Mouse (Mus musculus) mouse embryonic stem cell (cell line): ENCODE data around the gene Ago3.

ENCODE experiments used
- in situ Hi-C, 2 experiments: fragments of 300-500 bp; cut with MboI; formaldehyde crosslinking; loops; 1 replicate in 1 of 2; 3 replicates in 1 of 2; pipeline ENCODE4 v1.14.3; 2019 to 2020; ENCODE audit warnings: low sequenced_read_pairs in 2 of 2, low pct_unique_long_range_greater_than_20kb in 1 of 2, mixed read lengths in 1 of 2; ENCODE audit not compliant: unreplicated experiment in 1 of 2

The Ago3 gene

DNA sequence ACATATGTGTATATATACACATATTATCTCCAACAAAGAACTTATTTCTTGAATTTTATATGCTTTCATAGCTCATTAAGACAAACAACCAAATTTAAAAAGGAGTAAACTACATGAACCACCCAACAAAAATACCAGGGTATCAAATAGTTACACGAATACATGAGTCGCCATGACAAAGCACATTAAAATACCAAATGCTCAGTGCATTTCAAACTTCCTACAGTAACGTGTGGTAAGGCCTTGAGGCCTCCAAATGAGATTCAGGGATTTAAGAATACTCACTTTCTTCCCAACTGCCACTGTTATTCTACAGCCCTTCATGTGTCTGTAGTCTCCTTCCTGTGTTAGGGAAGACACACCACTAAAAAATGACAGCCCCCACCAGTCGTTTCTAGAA is 2.4 kb upstream of the Ago3 start:
- in situ Hi-C loops: no loop called here

DNA sequence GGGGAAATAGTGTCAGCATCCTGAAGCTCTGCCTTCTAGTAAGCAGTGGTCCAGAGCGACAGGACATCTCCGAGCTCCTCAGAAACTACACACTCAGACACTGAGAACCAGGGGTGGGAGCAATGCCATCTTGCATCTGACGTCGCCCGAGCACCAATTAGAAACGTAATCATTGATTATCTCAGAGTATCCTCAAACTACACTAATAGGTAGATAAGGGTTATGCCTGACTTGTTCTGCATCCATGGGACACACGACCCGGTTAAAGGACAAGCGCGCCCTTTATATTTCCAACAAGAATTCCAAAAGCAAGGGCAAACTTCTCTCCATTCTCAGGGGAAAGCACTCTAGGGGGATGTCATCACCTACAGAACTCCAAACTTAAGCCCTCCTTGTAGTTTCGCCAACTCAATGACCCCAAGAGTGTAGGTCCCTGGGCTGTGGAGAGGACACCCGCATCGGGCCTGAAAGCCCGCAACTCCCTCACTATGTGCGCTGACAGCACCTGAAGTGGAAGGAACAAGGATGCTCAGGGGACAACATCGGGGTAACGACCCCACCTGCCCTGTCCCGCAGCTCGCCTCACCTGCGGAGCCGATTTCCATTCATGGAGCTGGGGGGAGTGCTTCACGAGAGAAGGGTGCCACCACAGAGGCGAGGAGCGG is 542 bp downstream of the Ago3 start:
- in situ Hi-C loops: no loop called here

DNA sequence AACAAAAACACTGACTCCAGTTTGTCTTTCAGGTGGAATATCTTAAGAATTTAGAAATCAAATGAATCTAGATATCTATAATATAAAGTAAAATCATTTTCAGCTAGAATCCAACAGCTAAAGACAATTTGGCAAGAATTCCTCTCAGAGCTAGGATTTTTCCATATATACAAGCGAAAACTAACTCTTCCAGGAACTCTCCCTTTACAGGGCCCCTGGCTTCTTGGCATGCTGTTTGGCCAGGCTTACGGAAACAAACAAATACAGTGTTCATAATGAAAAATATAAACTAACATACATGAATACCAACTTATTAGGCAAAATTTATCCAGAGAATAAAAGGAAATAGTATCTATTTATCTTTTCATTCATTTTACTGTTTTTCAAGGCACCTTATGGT is 5.5 kb downstream of the Ago3 start:
- in situ Hi-C loops: no loop called here

DNA sequence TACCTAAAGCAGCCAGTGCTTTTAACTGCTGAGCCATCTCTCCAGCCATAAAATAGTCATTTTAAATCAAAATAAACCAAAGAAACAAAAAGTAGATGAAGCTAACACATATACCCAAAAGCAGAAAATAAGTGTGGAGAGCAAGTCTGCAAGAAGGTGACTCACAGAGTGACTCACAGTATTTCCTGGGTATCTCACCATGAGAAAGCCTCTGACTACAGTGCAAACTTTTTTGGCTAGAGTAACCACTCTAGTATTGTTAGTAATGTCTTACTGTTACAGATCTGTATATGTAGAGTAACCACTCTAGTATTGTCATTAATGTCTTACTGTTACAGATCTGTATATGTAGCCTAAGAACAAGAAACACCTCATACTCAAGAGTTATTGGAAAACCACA is 13.6 kb downstream of the Ago3 start:
- in situ Hi-C loops: no loop called here

DNA sequence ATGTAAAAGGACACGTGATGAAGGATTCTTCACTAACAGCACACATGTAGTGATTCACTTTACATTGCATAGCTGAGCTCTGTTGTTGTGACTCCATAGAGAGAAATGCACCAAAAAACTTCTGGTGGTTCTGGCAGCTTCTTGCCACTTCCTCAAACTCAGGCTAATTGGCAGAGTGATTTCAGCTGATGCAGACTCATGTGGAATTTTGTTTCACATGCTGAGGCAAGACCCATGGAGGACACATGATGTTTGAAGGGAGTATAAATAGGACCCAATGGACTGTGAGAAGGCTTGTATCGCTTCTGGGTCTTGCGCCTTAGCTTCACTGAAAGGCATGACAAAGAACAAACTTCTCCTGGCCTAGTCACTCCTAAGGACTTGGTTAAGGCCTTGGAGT is 16.8 kb downstream of the Ago3 start:
- in situ Hi-C loops: no loop called here

DNA sequence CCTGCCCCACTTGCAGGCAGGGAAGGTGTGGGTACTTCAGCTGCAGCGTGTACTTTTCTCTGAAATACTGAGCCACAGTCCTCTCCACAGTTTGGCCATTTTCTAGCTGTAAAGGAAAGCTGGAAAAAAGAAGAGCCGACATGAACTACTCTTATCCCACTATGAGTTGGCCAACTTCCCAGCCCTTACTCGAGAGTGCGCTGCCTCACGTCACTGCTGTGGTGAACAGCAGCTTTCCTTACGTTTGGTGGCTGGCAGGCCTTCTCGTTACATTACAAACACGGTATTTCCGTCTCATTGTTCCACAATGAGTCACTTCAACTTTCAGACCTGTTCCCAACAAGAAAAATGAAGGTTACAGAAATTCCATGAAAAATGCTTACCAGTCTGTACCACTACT is 57.9 kb downstream of the Ago3 start:
- in situ Hi-C loops: no loop called here

DNA sequence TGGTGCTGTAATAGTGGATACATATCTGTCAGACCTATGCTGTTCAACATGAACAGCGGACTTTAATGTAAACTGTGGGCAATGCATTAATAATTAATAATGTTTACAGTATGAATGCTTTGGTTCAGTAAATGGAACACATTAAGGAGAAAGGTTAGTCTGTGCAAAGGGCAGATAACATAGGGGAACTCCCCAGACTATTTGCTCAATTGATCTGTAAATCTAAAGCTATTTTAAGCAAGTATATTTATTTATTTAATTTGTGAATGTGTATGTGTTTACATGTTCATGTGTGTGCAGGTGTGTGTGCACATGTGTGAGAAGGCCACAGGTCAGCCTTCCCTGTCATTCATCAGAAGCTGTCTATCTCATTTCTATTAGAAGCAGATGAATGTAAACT is 69.3 kb downstream of the Ago3 start:
- in situ Hi-C loops: no loop called here

DNA sequence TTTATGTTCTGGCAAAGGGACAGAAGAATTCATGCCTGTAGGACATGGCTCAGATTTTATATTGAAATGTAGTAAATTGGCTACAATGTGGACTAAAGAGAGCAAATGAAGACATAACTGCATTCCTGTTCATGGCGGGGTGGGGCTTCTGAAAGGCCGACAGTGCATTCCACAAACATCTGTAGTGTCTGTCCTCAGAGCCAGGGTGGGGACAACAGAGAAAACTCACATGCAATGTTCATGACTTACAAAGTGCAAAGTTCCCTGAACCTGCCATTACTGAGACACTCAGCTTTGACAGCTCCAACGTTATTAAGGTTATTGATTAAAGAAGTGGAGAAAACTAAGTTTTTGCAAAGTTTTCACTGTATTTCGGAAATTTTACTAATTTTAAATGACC is 85.9 kb downstream of the Ago3 start:
- in situ Hi-C loops: no loop called here

DNA sequence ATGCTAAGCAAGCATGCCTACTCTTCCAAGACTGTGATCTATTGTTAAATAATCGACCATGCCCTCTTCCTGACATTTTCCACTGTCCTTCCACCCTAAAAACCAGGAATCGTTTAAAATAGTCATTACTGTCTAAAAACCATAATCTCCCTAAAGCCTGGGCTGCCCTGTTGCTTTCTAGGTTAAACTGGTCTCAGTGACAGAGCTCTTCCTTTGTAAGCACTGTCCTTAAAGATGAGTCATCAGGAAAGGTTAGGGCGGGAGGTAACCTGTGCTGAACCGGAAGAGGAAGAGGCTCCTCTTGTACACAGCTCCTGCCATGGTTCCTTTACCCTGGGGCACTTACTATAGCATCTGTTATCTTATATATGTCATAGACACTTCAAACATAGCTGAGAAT is 89.9 kb downstream of the Ago3 start:
- in situ Hi-C loops: no loop called here

DNA sequence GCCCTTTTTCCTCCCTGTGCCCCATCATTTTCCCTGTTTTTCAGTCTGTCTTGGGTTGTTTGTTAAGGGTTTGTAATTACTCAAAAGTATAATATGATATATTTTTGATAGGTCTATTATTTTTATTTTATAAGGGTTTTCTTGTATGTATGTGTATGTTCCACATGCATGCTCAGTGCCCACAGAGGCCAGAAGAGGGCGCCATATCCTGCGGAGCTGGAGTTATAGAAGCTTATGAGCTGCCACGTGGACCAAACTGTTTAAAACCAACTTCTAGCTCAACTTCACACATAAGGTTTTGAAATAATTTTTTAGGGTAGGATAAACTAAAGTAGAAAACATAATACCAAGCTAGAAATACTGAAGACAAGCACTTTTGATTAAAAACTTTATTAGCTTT is 97.0 kb downstream of the Ago3 start:
- in situ Hi-C loops: loop anchor here (5.0 kb wide), 2 partner anchors 190 to 195 kb away; no protein-coding TSS in a partner anchor

DNA sequence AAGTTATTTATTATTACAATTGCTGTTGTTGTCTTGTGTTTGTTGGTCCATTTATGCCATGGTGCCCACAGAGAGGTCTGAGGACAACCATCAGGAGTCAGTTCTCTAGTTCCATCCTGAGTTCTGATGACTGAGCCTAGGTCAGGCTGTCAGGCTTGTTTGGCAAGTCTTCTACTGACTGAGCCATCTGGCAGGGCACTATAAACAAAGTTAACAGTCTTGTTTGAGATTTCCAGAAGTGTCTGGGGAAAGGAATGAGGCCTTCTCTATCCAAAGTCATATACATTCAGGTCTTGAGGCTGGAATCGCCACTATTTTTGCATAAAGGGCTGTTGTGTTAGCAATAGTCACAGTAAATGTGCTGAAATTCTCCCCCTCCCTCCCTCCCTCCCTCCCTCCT is 97.6 kb downstream of the Ago3 start:
- in situ Hi-C loops: loop anchor here (5.0 kb wide), 2 partner anchors 191 to 196 kb away; no protein-coding TSS in a partner anchor

DNA sequence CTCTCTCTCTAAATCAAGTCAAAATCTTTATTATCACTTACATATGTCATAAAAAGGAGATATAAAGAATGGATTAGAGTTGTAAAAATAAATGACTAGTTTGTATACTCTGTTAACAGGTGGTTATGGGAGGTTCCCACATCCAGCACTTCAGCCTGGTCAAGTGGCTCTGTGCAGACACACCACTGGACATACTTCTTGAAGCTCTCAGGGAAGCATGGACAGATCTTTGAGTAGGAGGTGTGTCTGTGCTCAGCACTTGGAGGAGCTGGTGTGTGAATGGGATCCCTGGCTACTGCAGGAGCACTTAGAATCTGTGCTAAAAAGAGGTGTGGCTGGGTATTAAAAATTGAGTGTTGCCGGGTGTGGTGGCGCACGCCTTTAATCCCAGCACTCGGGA is 99.1 kb downstream of the Ago3 start:
- in situ Hi-C loops: loop anchor here (5.0 kb wide), 2 partner anchors 192 to 197 kb away; no protein-coding TSS in a partner anchor

DNA sequence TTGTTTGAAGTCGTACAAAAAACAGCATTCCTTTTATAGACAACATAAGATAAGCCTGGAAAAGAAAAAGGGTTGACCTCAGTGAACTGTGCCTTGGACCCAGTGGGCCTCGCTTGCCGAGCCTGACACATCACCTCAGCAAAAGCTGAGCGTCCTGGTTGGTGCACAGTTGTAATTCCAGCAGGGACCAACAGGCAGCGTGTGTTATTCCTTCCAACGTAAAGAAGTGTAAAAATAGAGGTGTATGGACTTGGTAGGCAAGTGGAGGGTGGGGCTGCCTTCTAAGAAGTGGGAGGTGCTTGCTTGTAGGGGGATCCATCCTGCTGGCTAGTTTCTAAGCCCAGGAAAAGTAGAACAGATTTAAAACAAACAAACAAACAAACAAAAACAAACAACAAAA is 103.3 kb downstream of the Ago3 start:
- in situ Hi-C loops: no loop called here

DNA sequence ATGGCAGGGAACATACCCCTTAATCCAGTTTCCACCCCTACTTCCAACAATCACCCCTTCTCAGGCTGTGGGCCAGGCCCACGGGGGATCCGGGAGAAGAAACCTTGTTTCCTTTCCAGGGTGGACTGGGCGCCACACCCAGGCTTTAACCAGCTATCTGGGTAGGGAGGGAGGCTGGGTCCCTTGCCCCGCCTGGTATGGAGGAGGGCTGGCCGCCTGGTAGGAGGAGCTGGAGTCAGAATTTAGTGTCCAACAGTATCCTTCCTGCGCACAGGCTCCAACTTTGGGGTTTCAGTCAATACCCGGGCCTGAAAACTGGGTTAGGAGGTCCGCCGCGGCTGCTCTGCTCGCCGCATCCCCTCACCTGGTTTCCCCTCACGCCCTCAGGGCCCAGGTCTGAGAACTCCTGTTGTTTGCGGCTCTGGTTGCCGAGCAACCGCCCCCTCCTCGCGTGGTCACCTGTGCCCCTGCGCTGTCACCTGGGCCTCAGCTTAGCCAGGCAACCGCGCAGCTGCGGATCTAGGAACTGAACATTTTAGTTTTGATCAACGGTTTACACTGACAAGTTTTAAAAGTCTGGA is 104.0 kb downstream of the Ago3 start, which contains the start of gene Tekt2:
TSS of gene Tekt2 (minus strand) at position 408 of the 581 bp plus-strand sequence.
- in situ Hi-C loops: no loop called here

DNA sequence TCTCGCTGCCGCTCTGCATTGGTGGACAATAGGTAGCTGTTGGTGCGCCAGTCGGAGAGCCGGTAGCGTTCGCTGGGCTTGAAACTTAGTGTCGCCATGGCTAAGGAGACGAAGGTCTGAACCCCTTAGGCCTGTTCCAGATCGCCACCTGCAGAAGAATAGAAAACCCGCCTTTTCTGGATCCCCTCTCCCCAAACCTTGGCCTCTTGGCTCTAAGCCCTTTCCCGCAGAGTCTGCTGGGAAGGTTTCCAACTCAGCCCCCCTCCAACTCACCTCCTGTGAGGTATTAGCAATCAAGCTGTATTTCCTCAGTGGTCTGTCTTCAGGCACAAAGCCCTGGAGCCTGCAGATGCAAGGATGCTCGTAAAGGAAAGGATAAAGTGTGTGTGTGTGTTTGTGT is 104.5 kb downstream of the Ago3 start:
- in situ Hi-C loops: no loop called here

DNA sequence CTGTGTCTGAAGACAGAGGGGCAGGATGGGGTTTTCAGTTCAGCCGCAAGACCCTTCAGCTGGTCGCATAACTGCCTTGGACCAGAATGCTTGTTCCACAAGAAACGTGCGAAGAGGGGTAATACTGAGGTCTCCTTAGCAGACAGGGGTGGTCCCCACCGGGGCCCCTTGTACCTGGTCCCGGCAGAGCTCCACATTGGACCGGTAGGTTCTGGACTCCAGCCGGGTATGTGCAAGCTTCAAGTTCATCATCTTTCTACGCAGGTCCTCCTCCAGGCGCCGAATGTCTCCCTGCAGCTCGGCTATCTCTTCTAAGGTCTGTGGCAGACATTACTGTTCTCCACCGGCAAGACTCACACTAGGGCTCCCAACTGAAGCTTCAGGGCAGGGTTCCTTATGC is 106.7 kb downstream of the Ago3 start:
- in situ Hi-C loops: no loop called here

DNA sequence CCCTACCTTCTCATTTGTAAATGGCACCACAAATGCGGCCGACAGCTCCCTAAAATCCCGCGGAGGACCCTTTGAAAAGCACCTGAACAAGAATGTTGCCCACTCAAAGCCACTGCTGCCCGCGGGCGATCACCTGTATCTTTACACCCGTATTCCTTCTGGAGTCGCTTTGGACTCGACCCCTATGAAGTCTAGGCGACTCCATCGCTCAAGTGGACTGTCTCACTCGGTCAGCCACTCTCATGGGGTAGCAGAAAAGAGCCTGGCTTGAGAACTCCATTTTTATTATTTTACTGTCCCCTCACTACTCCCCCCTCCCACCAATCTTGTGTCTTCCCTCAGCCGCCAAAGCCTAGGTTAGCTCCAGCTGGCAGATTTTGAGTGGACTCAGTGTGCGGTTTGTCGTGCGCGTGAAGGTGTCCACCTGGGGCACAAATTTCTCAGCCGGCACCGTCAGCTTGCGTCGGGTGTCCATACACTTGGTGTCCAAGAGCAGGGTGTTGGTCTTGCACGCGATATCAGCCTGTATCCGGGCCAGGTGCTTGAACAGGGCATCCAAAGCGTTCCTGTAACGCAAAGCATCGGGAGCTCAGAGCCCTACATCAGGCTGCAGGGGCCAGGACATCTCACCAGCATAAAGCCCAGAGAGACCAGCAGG is 107.4 kb downstream of the Ago3 start:
- in situ Hi-C loops: no loop called here

DNA sequence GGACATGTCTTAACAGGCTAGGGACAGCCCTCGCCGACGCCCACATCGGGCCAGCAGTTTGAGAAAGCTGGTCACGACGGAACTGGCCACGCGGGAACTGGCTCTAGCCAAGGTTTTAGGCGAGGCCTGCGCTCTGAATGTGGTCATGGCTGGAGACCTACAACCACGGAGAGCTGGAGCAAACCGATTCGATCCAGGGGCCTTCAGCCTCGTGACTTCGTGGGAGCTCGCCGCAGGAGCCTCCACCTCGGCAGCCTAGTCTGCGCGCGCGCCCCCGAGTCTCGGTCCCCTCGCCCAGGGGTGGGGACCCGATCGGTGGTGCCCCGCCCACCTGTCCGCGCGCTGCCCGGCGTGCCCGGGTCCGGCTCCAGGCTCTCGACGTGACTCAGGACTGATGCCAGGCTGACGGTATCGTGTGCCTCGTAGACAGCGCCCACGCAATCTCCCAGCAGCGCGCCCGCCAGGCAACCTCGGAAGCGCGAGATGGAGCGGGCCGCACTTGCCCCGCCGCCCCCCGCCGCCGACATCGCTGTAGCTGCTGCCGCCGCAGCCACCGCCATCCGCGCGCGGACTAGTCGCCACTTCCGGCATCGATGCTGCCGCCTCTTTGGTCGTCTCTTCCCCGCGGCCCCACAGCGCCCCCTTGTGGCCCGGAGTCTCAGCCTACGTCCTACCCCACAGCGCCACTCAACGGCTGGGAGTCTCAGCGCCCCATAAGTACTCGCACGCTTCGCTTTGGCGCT is 108.1 kb downstream of the Ago3 start, which contains the start of gene Adprhl2:
TSS of gene Adprhl2 (minus strand) at position 593 of the 743 bp plus-strand sequence.
- in situ Hi-C loops: no loop called here

DNA sequence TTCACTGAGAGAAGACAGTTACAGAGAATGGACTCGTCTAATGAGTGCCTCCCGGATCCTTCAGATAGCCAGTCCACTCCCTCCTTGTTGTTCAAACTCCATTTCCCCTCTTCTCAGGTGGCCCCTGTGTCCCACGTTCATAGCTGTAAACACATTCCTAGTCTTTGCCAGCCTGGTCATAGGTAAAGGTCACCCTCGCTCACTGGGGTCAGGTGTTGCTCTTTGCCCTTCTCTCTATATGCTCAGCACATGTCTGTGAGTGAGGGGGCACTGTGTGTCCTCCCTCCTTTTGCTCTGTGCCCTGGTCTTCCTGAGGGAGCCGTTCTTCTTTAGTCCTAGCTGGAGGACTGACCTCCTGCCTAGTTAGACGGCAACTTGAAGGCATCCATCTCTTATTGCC is 109.5 kb downstream of the Ago3 start:
- in situ Hi-C loops: no loop called here
